Mouse (Mus musculus) heart, adult 2 months (tissue): Measurements from ENCODE around the gene H2-M10.6.

Experiments used
- CTCF ChIP-seq: fragments of 200-600 bp; IDR thresholded peaks from 2 replicates; pipeline ENCODE4 v1.8.1; 2022; ENCODE audit warnings: antibody characterized with exemption, mild to moderate bottlenecking, moderate library complexity
- EP300 ChIP-seq: fragments of 200-500 bp; IDR thresholded peaks from 2 replicates; pipeline ENCODE4 v1.6.1; 2011; ENCODE audit warnings: low read depth, low read length, control low read depth; ENCODE audit not compliant: insufficient read depth
- POLR2A ChIP-seq: fragments of 200-500 bp; IDR thresholded peaks from 2 replicates; pipeline ENCODE4 v1.6.1; 2011; ENCODE audit warnings: mild to moderate bottlenecking, low read depth, low read length, control low read depth; ENCODE audit not compliant: insufficient read depth

DNA sequence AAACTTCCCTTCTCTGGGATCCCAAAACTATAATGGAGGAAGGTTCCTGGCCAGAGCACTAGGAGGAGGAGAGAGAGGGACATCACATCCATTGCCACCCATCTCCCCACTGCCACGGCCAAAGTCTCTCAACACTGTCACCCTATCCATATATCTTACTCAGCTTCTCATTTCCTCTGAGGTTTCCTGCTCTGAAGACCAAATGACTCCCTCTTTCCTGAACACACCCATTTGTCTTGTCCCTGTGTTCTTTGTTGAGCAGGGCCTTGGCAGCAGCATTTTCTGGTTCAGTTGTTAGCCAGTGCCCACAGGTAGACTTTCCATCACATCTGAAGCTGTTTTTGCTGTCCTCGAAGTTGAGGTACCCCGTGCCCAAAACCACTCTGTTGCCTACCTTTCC is 46.2 kb downstream of the H2-M10.6 start:
- no peak for TF ChIP-seq CTCF
- no peak for TF ChIP-seq POLR2A
- no peak for TF ChIP-seq EP300
